Mouse (Mus musculus) lung, adult 2 months (tissue): ENCODE data around the gene Slc45a3. TPM values are rescaled to one million over a fixed set of nuclear protein-coding genes. Genes with fewer than 3 reads are reported as not detected.

Experiments
- DNase-seq: peaks from one replicate; pipeline ENCODE4 v3.0.0; 2022
- H3K4me1 ChIP-seq: fragments of 200-500 bp; 2 replicates; pipeline ENCODE4 v1.6.1; 2011; ENCODE audit warnings: low read length; ENCODE audit not compliant: control insufficient read depth, insufficient read depth
- H3K4me3 ChIP-seq: fragments of 200-500 bp; replicated peaks from 2 replicates; pipeline ENCODE3; 2011; ENCODE audit warnings: low read depth, mild to moderate bottlenecking, control low read depth, low read length; ENCODE audit errors: extremely low read depth
- CTCF ChIP-seq: fragments of 200-500 bp; IDR thresholded peaks from 2 replicates; pipeline ENCODE4 v1.5.1; 2011; ENCODE audit warnings: mild to moderate bottlenecking, low read length, control low read depth; ENCODE audit not compliant: insufficient read depth
- POLR2A ChIP-seq: fragments of 200-500 bp; IDR thresholded peaks from 2 replicates; pipeline ENCODE4 v1.6.1; 2011; ENCODE audit warnings: low read depth, mild to moderate bottlenecking, control low read depth, low read length, borderline replicate concordance; ENCODE audit errors: extremely low read depth
- whole genome bisulfite sequencing: fragments of 180-500 bp; shearing (Covaris S2); methylation state at CpG from one replicate; pipeline ENCODE4 v1.1.7; 2018; 5-methylcytosine and 5-hydroxymethylcytosine counted together
- polyA plus RNA-seq: library from polyadenylated mRNA; depleted of rRNA; stranded (reverse); fragments of >200 nt; gene quantifications from 2 replicates; pipeline ENCODE4 v1.2.3, GENCODE M21; 2012

The Slc45a3 gene
- polyA plus RNA-seq, 1 experiment: 14.2 TPM

DNA sequence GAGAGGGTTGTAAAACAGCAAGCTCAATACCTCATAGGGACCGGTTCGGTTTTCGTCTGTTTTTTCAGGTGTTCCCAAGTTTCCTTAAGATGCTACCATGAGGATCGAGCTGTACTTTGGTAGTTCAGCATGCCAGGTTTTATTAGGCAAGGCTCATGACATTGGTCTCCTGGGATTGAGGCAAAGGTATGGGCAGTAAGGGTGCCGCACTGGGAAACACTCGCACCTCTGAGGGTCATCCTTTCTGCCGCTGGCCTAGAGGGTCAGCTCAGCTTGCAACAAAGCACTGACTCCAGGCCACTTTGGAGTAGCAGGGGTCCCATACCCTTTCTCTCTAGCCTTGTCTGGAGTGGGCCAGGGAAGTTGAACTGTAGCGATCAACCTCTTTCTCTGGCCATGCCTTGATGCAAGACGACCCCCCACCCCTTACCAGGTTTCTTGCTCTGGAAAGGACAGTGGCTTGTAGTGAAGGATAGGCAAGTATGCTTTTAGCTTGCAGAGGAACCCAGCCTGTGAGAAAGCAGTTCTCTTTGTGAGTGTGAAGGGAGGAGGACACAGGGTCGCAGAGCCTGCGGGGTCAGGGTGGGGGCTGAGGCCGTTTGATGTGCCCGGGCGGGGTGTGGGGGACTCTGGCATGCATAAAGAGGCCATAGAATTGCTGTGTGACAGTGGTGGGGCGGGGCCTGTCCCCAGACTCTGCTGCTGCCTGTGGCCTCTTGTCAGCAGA lies 9.2 kb downstream of the Slc45a3 start:
- WGBS: 73% methylated on average over 15 of the region's 15 CpGs
- DNase-seq: no peak

GRCm38 (mm10) chr1:131972498-131973334 lies 9.9 kb downstream of the Slc45a3 start:
- no peak overlapping the region for H3K4me3 ChIP-seq
- no peak for DNase-seq
- 50% methylated on average over 13 of the region's 13 CpGs for WGBS
- no peak for TF ChIP-seq POLR2A
- no peak for TF ChIP-seq CTCF
- H3K4me1 ChIP-seq: 0 out of 2 replicates have a peak, but pooled peaks cover 4% of the 10 kb centered on the region

More for the DNA sequence above, 9.2 kb downstream of the Slc45a3 start:
- TF ChIP-seq CTCF (no peak), POLR2A (no peak)
- Histone ChIP-seq H3K4me3 (no peak overlapping the region), H3K4me1 (0 out of 2 replicates have a peak, but pooled peaks cover 4% of the 10 kb centered on the region)

DNA sequence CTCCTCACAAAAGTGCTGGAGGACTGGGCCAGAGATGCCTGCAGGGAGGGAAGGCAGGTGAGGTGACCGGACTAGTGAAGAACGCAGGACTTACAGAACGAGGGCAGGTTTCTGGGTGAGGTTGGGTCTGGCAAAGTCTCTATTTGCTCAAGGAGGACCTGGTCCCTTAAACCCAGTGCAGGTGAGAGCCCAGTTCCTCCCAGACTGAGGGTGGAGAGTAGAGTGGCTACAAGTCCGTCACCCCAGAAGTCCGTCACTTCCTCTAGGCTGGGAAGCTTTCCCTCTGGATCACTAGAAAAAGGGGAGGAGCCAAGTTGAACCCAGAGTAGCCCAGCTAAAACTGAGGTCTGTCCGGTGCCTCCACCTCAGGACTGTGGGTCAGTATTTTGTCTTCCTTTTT lies 11.2 kb downstream of the Slc45a3 start:
- Histone ChIP-seq H3K4me3 (no peak overlapping the region), H3K4me1 (0 out of 2 replicates have a peak, but pooled peaks cover 4% of the 10 kb centered on the region)
- WGBS: 52% methylated on average over 6 of the region's 6 CpGs
- TF ChIP-seq POLR2A: 0 out of 2 replicates have a peak, but pooled peaks have one; percentile 13
- no peak for TF ChIP-seq CTCF
- no peak for DNase-seq

DNA sequence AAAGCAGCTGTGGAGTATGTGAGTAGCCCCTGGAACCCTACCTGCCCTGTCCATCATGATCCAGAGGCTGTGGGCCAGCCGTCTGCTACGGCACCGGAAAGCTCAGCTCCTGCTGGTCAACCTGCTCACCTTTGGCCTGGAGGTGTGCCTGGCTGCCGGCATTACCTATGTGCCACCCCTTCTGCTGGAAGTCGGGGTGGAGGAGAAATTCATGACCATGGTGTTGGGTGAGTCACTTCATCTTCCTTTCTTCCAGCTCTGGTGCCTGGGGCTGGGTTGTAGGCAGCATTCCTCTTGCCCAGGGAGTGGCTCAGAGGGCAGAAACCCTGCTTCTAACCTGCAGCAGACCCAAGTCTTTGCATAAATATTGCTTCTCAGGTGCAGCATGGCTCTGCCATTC lies 14.1 kb downstream of the Slc45a3 start:
- Histone ChIP-seq H3K4me1 (no peaks in the 10 kb centered on the region), H3K4me3 (no peak overlapping the region)
- no peak for DNase-seq
- WGBS: 80% methylated on average over 5 of the region's 5 CpGs
- TF ChIP-seq POLR2A: no peak
- no peak for TF ChIP-seq CTCF

- Histone ChIP-seq H3K4me3 (no peak overlapping the region), H3K4me1 (no peaks in the 10 kb centered on the region)
- 82% methylated on average over 2 of the region's 2 CpGs for WGBS
- no peak for DNase-seq
- TF ChIP-seq CTCF: no peak
- TF ChIP-seq POLR2A: no peak
Measured at GRCm38 (mm10) chr1:131980471-131980870, 17.7 kb downstream of the Slc45a3 start.

GRCm38 (mm10) chr1:131981378-131982013 lies 18.7 kb downstream of the Slc45a3 start:
- TF ChIP-seq CTCF (peak; percentile 84), POLR2A (no peak)
- peak; percentile 70 for DNase-seq
- no peak overlapping the region for H3K4me3 ChIP-seq
- H3K4me1 ChIP-seq: no peaks in the 10 kb centered on the region
- 58% methylated on average over 12 of the region's 12 CpGs for WGBS

- peak; percentile 74 for DNase-seq
- no peak overlapping the region for H3K4me3 ChIP-seq
- 11% methylated on average over 5 of the region's 5 CpGs for WGBS
- TF ChIP-seq POLR2A: no peak
- peak; percentile 97 for TF ChIP-seq CTCF
- no peaks in the 10 kb centered on the region for H3K4me1 ChIP-seq
Measured at GRCm38 (mm10) chr1:131982907-131983306, 20.1 kb downstream of the Slc45a3 start.

GRCm38 (mm10) chr1:131983806-131984205 lies 21.0 kb downstream of the Slc45a3 start:
- TF ChIP-seq CTCF: no peak
- TF ChIP-seq POLR2A: no peak
- Histone ChIP-seq H3K4me1 (no peaks in the 10 kb centered on the region), H3K4me3 (no peak overlapping the region)
- no peak for DNase-seq
- 61% methylated on average over 2 of the region's 2 CpGs for WGBS

- TF ChIP-seq CTCF (no peak), POLR2A (no peak)
- Histone ChIP-seq H3K4me1 (no peaks in the 10 kb centered on the region), H3K4me3 (no peak overlapping the region)
- WGBS: 56% methylated on average over 15 of the region's 15 CpGs
- DNase-seq: no peak
Measured at GRCm38 (mm10) chr1:131987432-131987831, 24.7 kb downstream of the Slc45a3 start.
